Mouse (Mus musculus) limb, embryonic 12.5 days (tissue): ENCODE measurements around the gene E130116L18Rik. TPM values are rescaled to one million over a fixed set of nuclear protein-coding genes. Genes with fewer than 3 reads are reported as not detected.
"Not testable (repeated sequence)": the region's sequence is repeated elsewhere in the genome, so short reads cannot be mapped to it uniquely, and the experiment has no call there.

Experiments used
- ATAC-seq: fragments of 200-750 bp; cut with Nextera tagmentation; 2 replicates; pipeline ENCODE4 v1.8.0; 2017; ENCODE audit warnings: low read depth, moderate TSS enrichment; ENCODE audit not compliant: insufficient number of reproducible peaks, insufficient read depth, low FRiP score, low TSS enrichment
- H3K27ac ChIP-seq: fragments of 300-500 bp; sonication (generic); 2 replicates; pipeline ENCODE4 v1.5.1; 2016; ENCODE audit warnings: mild to moderate bottlenecking, moderate library complexity
- H3K27me3 ChIP-seq: fragments of 300-500 bp; sonication (generic); 2 replicates; pipeline ENCODE4 v1.6.1; 2016; ENCODE audit warnings: mild to moderate bottlenecking, moderate library complexity
- H3K36me3 ChIP-seq: fragments of 300-500 bp; sonication (generic); 2 replicates; pipeline ENCODE4 v1.6.1; 2016; ENCODE audit warnings: mild to moderate bottlenecking, moderate library complexity
- H3K4me1 ChIP-seq: fragments of 300-500 bp; sonication (generic); replicated peaks from 2 replicates; pipeline ENCODE4 v1.6.1; 2016
- H3K4me2 ChIP-seq: fragments of 300-500 bp; sonication (generic); 2 replicates; pipeline ENCODE4 v1.6.1; 2016; ENCODE audit warnings: mild to moderate bottlenecking, moderate library complexity
- H3K4me3 ChIP-seq: fragments of 300-500 bp; sonication (generic); replicated peaks from 2 replicates; pipeline ENCODE4 v1.5.1; 2016; ENCODE audit warnings: mild to moderate bottlenecking
- H3K9ac ChIP-seq: fragments of 300-500 bp; sonication (generic); replicated peaks from 2 replicates; pipeline ENCODE4 v1.6.1; 2016; ENCODE audit warnings: mild to moderate bottlenecking, moderate library complexity
- H3K9me3 ChIP-seq: fragments of 300-500 bp; sonication (generic); 2 replicates; pipeline ENCODE4 v1.6.1; 2016; ENCODE audit warnings: mild to moderate bottlenecking, moderate library complexity
- WGBS: fragments of 180-500 bp; shearing (Covaris S2); methylation state at CpG from one replicate; pipeline ENCODE4 v1.1.7; 2016; 5-methylcytosine and 5-hydroxymethylcytosine counted together
- polyA plus RNA-seq: library from polyadenylated mRNA; unstranded; fragments of >200 nt; fragmentation: Nextera tagmentation; extraction: Ambion mirVana; gene quantifications from 2 replicates; pipeline ENCODE4 v1.2.1, GENCODE M21; 2016

Gene E130116L18Rik
- polyA plus RNA-seq, 1 experiment from 2014 or later, result not detected

GRCm38 (mm10) chr5:25181004-25181531 lies 41.9 kb downstream of the E130116L18Rik start, which contains the start of gene Galntl5:
Gene Galntl5, plus strand, starts transcription at chr5:25181460.
- ATAC-seq, result peak; percentile 31; the same call in 1 of the 2 replicates
- H3K9ac ChIP-seq, result no peak within 1 kb of the TSS
- H3K9me3 ChIP-seq, result no peaks in the 10 kb centered on the region

DNA sequence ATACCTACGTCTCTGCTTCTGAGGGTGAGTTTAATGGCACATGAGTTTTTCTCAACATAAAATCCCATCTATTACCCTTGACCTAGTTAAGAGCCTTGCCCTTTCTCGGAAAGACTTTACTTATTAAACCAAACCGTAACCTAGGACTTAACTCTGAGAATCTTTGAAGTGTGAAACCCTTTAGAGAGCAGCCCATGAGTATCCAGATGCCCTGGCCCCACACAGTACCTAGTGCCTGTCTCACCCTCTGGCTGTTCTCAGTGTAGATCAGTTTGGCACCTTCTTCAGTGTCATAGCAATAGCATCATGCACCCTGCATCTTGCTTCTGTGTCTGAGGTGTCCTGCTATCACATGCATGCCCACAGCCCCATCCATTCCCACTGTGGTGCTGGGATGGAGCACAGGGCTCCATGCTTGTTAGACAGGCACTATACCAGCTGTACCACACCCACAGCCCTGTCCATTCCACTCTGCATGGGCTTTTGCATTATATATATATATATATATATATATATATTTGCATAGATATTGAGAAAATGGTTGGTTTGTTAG lies 42.9 kb downstream of the E130116L18Rik start:
- WGBS, result 76% methylated on average over 3 of the region's 3 CpGs
- no peak for ATAC-seq
- Histone ChIP-seq H3K4me1 (0 out of 2 replicates have a peak, but pooled peaks cover 5% of the 10 kb centered on the region), H3K9ac (no peak overlapping the region), H3K36me3 (no peaks in the 10 kb centered on the region), H3K4me3 (no peak overlapping the region), H3K4me2 (no peak overlapping the region), H3K27me3 (no peaks in the 10 kb centered on the region), H3K9me3 (no peaks in the 10 kb centered on the region), H3K27ac (no peak overlapping the region)

More at GRCm38 (mm10) chr5:25181004-25181531, 41.9 kb downstream of the E130116L18Rik start, which contains the start of gene Galntl5:
- H3K27ac ChIP-seq, result no peak within 1 kb of the TSS
- no peak within 1 kb of the TSS for H3K4me2 ChIP-seq
- H3K4me3 ChIP-seq, result no peak within 1 kb of the TSS
- WGBS, result 72% methylated on average over 1 of the region's 1 CpGs
- H3K36me3 ChIP-seq, result no peaks in the 10 kb centered on the region
- no peaks in the 10 kb centered on the region for H3K27me3 ChIP-seq
- H3K4me1 ChIP-seq, result 0 out of 2 replicates have a peak, but pooled peaks cover 5% of the 10 kb centered on the region

- ATAC-seq, result no peak
- 0 out of 2 replicates have a peak, but pooled peaks cover 5% of the 10 kb centered on the region for H3K4me1 ChIP-seq
- H3K27ac ChIP-seq, result no peak overlapping the region
- H3K36me3 ChIP-seq, result no peaks in the 10 kb centered on the region
- H3K4me2 ChIP-seq, result no peak overlapping the region
- H3K9me3 ChIP-seq, result no peaks in the 10 kb centered on the region
- no peak overlapping the region for H3K9ac ChIP-seq
- no peaks in the 10 kb centered on the region for H3K27me3 ChIP-seq
- WGBS, result 92% methylated on average over 4 of the region's 4 CpGs
- no peak overlapping the region for H3K4me3 ChIP-seq
These were observed 43.7 kb downstream of the E130116L18Rik start for GRCm38 (mm10) chr5:25179284-25179683.

DNA sequence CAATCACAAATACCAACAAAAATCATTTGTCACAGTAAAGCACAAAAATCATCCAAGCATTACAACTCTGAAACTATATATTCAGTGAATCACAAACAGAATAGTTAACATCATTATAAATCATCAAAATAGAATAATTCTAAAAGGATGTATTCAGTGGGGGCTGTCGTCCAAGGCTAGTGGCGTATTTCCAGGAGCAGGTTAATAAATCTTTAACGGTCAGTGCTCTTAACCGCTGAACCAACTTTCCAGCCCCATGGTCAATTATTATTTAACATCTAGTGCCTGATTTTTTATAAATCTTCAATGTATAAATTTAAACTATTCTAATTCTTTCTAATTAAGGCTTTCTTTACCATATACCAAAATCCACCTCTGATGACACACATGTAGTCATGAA lies 44.4 kb downstream of the E130116L18Rik start:
- not testable (repeated sequence) for H3K4me2 ChIP-seq, H3K27ac ChIP-seq, H3K9me3 ChIP-seq, H3K4me3 ChIP-seq, H3K9ac ChIP-seq, H3K36me3 ChIP-seq, H3K27me3 ChIP-seq, ATAC-seq, H3K4me1 ChIP-seq
- 85% methylated on average over 4 of the region's 4 CpGs for WGBS

DNA sequence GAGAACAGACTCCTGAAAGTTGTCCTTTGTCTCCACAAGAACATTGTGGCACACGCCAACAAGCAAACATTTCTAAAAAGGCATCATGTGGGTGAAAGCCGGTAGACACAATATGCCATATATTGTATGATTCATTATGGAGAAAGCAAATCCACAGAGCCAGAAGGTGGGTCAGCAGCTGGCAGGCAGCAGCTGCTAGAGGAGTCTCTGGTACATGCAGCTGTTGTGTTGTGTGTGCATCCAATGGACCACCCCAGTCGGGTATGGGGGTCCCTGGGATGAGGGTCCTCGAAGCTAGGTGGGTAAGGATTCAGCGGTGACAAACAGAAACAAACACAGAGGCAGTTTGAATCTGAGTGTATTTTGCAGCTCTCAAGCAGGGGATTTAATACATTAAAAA lies 45.0 kb downstream of the E130116L18Rik start:
- WGBS, result 93% methylated on average over 5 of the region's 5 CpGs
- H3K9ac ChIP-seq, H3K27me3 ChIP-seq, H3K9me3 ChIP-seq, ATAC-seq, H3K27ac ChIP-seq, H3K36me3 ChIP-seq, H3K4me1 ChIP-seq, H3K4me2 ChIP-seq, H3K4me3 ChIP-seq: not testable (repeated sequence)

Other genes with a start within 250 kb of the E130116L18Rik start
- gene Prkag2, start 122.5 kb downstream of the E130116L18Rik start, polyA plus RNA-seq, result 24.1 and 24.5 TPM in 2 replicates
- not detected in 2 replicates for gene Galntl5, start 41.7 kb downstream of the E130116L18Rik start, polyA plus RNA-seq
- 35.0 and 37.6 TPM in 2 replicates for gene Galnt11, start 1.2 kb downstream of the E130116L18Rik start, polyA plus RNA-seq